Mouse (Mus musculus): ENCODE data around the gene Phrf1. TPM values are rescaled to one million over a fixed set of nuclear protein-coding genes. Genes with fewer than 3 reads are reported as not detected.
"Not testable (repeated sequence)": the region's sequence is repeated elsewhere in the genome, so short reads cannot be mapped to it uniquely, and the experiment has no call there.

Phrf1 gene
- total and polyA plus RNA-seq, 2 experiments from 2014 or later = 39.5 to 54.6 TPM

GRCm38 (mm10) chr7:141231111-141231510 lies 2.5 kb downstream of the Phrf1 start:
- H3K27ac ChIP-seq (ENCODE audit: low read depth, low read length) = no peak overlapping the region
- no peak overlapping the region for H3K4me3 ChIP-seq (ENCODE audit: low read depth, low read length)
- no peak overlapping the region for H3K9ac ChIP-seq (replicated peaks; ENCODE audit: low read length, poor library complexity, severe bottlenecking)
- H3K9me3 ChIP-seq (ENCODE audit: low read length) = no peaks in the 10 kb centered on the region
- H3K4me2 ChIP-seq (ENCODE audit: low read depth, low read length, poor library complexity, severe bottlenecking) = no peak overlapping the region
- no peak for DNase-seq (ENCODE audit: low spot score)
- peaks cover 8% of the 10 kb centered on the region; the same call in 1 of the 2 replicates for H3K4me1 ChIP-seq (ENCODE audit: insufficient read depth, low read length)
- peaks cover 32% of the 10 kb centered on the region for H3K36me3 ChIP-seq (ENCODE audit: insufficient read depth, low read length)
- no peaks in the 10 kb centered on the region for H3K27me3 ChIP-seq (ENCODE audit: insufficient read depth, low read length)
- WGBS = 93% methylated on average over 3 of the region's 3 CpGs
- TF ChIP-seq CTCF (IDR thresholded peaks at IDR 0.05) = no peak
- ATAC-seq (ENCODE audit: low FRiP score) = no peak

GRCm38 (mm10) chr7:141231551-141231950 lies 3.0 kb downstream of the Phrf1 start:
- no peak for TF ChIP-seq CTCF (IDR thresholded peaks at IDR 0.05)
- H3K36me3 ChIP-seq (ENCODE audit: insufficient read depth, low read length) = peaks cover 32% of the 10 kb centered on the region
- no peak overlapping the region for H3K9ac ChIP-seq (replicated peaks; ENCODE audit: low read length, poor library complexity, severe bottlenecking)
- DNase-seq (ENCODE audit: low spot score) (no peak), ATAC-seq (ENCODE audit: low FRiP score) (no peak)
- WGBS = 91% methylated on average over 9 of the region's 10 CpGs
- no peak overlapping the region for H3K27ac ChIP-seq (ENCODE audit: low read depth, low read length)
- no peaks in the 10 kb centered on the region for H3K27me3 ChIP-seq (ENCODE audit: insufficient read depth, low read length)
- H3K9me3 ChIP-seq (ENCODE audit: low read length) = no peaks in the 10 kb centered on the region
- H3K4me1 ChIP-seq (ENCODE audit: insufficient read depth, low read length) = peaks cover 8% of the 10 kb centered on the region; the same call in 1 of the 2 replicates
- H3K4me2 ChIP-seq (ENCODE audit: low read depth, low read length, poor library complexity, severe bottlenecking) = no peak overlapping the region
- no peak overlapping the region for H3K4me3 ChIP-seq (ENCODE audit: low read depth, low read length)

GRCm38 (mm10) chr7:141250486-141250885 lies 21.9 kb downstream of the Phrf1 start:
- H3K36me3 ChIP-seq (ENCODE audit: insufficient read depth, low read length) = peaks cover 49% of the 10 kb centered on the region
- not testable (repeated sequence) for H3K27me3 ChIP-seq (ENCODE audit: insufficient read depth, low read length); ATAC-seq (ENCODE audit: low FRiP score); H3K9ac ChIP-seq (replicated peaks; ENCODE audit: low read length, poor library complexity, severe bottlenecking); H3K4me3 ChIP-seq (ENCODE audit: low read depth, low read length); H3K4me1 ChIP-seq (ENCODE audit: insufficient read depth, low read length); DNase-seq (ENCODE audit: low spot score); H3K27ac ChIP-seq (ENCODE audit: low read depth, low read length); H3K4me2 ChIP-seq (ENCODE audit: low read depth, low read length, poor library complexity, severe bottlenecking); H3K9me3 ChIP-seq (ENCODE audit: low read length)
- 91% methylated on average over 4 of the region's 4 CpGs for WGBS

GRCm38 (mm10) chr7:141256159-141256558 lies 27.6 kb downstream of the Phrf1 start:
- no peaks in the 10 kb centered on the region for H3K27me3 ChIP-seq (ENCODE audit: insufficient read depth, low read length)
- ATAC-seq (ENCODE audit: low FRiP score) (no peak), DNase-seq (ENCODE audit: low spot score) (no peak)
- peaks cover 71% of the 10 kb centered on the region for H3K36me3 ChIP-seq (ENCODE audit: insufficient read depth, low read length)
- no peak overlapping the region for H3K4me2 ChIP-seq (ENCODE audit: low read depth, low read length, poor library complexity, severe bottlenecking)
- no peak overlapping the region for H3K4me3 ChIP-seq (ENCODE audit: low read depth, low read length)
- no peak overlapping the region for H3K9ac ChIP-seq (replicated peaks; ENCODE audit: low read length, poor library complexity, severe bottlenecking)
- no peak for TF ChIP-seq CTCF (IDR thresholded peaks at IDR 0.05)
- no peaks in the 10 kb centered on the region for H3K9me3 ChIP-seq (ENCODE audit: low read length)
- WGBS = 95% methylated on average over 10 of the region's 10 CpGs
- no peaks in the 10 kb centered on the region for H3K4me1 ChIP-seq (ENCODE audit: insufficient read depth, low read length)
- no peak overlapping the region for H3K27ac ChIP-seq (ENCODE audit: low read depth, low read length)

GRCm38 (mm10) chr7:141261480-141261879 lies 32.9 kb downstream of the Phrf1 start:
- Histone ChIP-seq H3K4me2 (ENCODE audit: low read depth, low read length, poor library complexity, severe bottlenecking) (no peak overlapping the region), H3K4me1 (ENCODE audit: insufficient read depth, low read length) (no peaks in the 10 kb centered on the region), H3K9ac (replicated peaks; ENCODE audit: low read length, poor library complexity, severe bottlenecking) (no peak overlapping the region), H3K4me3 (ENCODE audit: low read depth, low read length) (no peak overlapping the region), H3K27me3 (ENCODE audit: insufficient read depth, low read length) (no peaks in the 10 kb centered on the region), H3K27ac (ENCODE audit: low read depth, low read length) (no peak overlapping the region), H3K9me3 (ENCODE audit: low read length) (no peaks in the 10 kb centered on the region), H3K36me3 (ENCODE audit: insufficient read depth, low read length) (peaks cover 77% of the 10 kb centered on the region)
- ATAC-seq (ENCODE audit: low FRiP score) = no peak
- TF ChIP-seq CTCF (IDR thresholded peaks at IDR 0.05) = no peak
- no peak for DNase-seq (ENCODE audit: low spot score)
- 94% methylated on average over 3 of the region's 3 CpGs for WGBS

- DNase-seq (ENCODE audit: low spot score) = no peak
- Histone ChIP-seq H3K9ac (replicated peaks; ENCODE audit: low read length, poor library complexity, severe bottlenecking) (no peak overlapping the region), H3K36me3 (ENCODE audit: insufficient read depth, low read length) (peaks cover 55% of the 10 kb centered on the region), H3K27me3 (ENCODE audit: insufficient read depth, low read length) (no peaks in the 10 kb centered on the region), H3K9me3 (ENCODE audit: low read length) (no peaks in the 10 kb centered on the region), H3K4me2 (ENCODE audit: low read depth, low read length, poor library complexity, severe bottlenecking) (no peak overlapping the region), H3K4me1 (ENCODE audit: insufficient read depth, low read length) (no peaks in the 10 kb centered on the region), H3K27ac (ENCODE audit: low read depth, low read length) (no peak overlapping the region), H3K4me3 (ENCODE audit: low read depth, low read length) (no peak overlapping the region)
- no peak for TF ChIP-seq CTCF (IDR thresholded peaks at IDR 0.05)
- no peak for ATAC-seq (ENCODE audit: low FRiP score)
- 88% methylated on average over 13 of the region's 13 CpGs for WGBS
These were observed 35.1 kb downstream of the Phrf1 start for GRCm38 (mm10) chr7:141263640-141264039.

All from midbrain, postnatal 0 days (tissue).